Mouse (Mus musculus) C2C12 (cell line): ENCODE data around the gene Fhl1. TPM values are rescaled to one million over a fixed set of nuclear protein-coding genes. Genes with fewer than 3 reads are reported as not detected.

Experiments used
- H3K27me3 ChIP-seq: one replicate; pipeline ENCODE4 v1.6.1; 2011; ENCODE audit not compliant: control insufficient read depth, insufficient read depth, insufficient read length
- H3K36me3 ChIP-seq: one replicate; pipeline ENCODE4 v1.6.1; 2011; ENCODE audit not compliant: control insufficient read depth, insufficient read depth
- H3K4me3 ChIP-seq: one replicate; pipeline ENCODE4 v1.5.1; 2011; ENCODE audit warnings: mild to moderate bottlenecking, control low read depth; ENCODE audit not compliant: poor library complexity, insufficient read depth, severe bottlenecking
- H3K79me2 ChIP-seq: one replicate; pipeline ENCODE4 v1.6.1; 2011; ENCODE audit not compliant: control insufficient read depth, insufficient read depth
- H3K79me3 ChIP-seq: one replicate; pipeline ENCODE4 v1.6.1; 2011; ENCODE audit warnings: low read depth, control low read depth
- H3ac ChIP-seq: one replicate; pipeline ENCODE3; 2011; ENCODE audit warnings: low read depth; ENCODE audit not compliant: control insufficient read depth, insufficient read length
- CEBPB ChIP-seq: IDR thresholded peaks from one replicate; pipeline ENCODE4 v1.6.1; 2011; ENCODE audit warnings: low read depth, mild to moderate bottlenecking, control low read depth, moderate library complexity
- CTCF ChIP-seq: IDR thresholded peaks from one replicate; pipeline ENCODE4 v1.5.1; 2011; ENCODE audit not compliant: control insufficient read depth, insufficient read depth, insufficient read length
- FOSL1 ChIP-seq: IDR thresholded peaks from one replicate; pipeline ENCODE4 v1.8.0; 2011; ENCODE audit warnings: mild to moderate bottlenecking, low read length; ENCODE audit not compliant: poor library complexity, insufficient read depth, severe bottlenecking
- MAX ChIP-seq: IDR thresholded peaks from one replicate; pipeline ENCODE4 v1.6.1; 2011; ENCODE audit warnings: mild to moderate bottlenecking, control low read depth
- MYOD1 ChIP-seq: IDR thresholded peaks from one replicate; pipeline ENCODE4 v1.6.1; 2011; ENCODE audit warnings: low read depth; ENCODE audit not compliant: control insufficient read depth, insufficient read length
- MYOG ChIP-seq: IDR thresholded peaks from one replicate; pipeline ENCODE4 v1.6.1; 2011; ENCODE audit not compliant: control insufficient read depth, insufficient read length; ENCODE audit errors: extremely low read depth
- USF1 ChIP-seq: IDR thresholded peaks from one replicate; pipeline ENCODE4 v1.6.1; 2011; ENCODE audit warnings: low read depth, mild to moderate bottlenecking, control low read depth, moderate library complexity
- polyA plus RNA-seq: library from polyadenylated mRNA; unstranded; fragments of >200 nt; fragmentation: generic; extraction: Trizol; gene quantifications from one replicate; pipeline ENCODE4 v1.2.1, GENCODE M21; 2012; ENCODE audit warnings: missing spikeins

Fhl1 gene
- polyA plus RNA-seq, 1 experiment: 42.8 TPM

DNA sequence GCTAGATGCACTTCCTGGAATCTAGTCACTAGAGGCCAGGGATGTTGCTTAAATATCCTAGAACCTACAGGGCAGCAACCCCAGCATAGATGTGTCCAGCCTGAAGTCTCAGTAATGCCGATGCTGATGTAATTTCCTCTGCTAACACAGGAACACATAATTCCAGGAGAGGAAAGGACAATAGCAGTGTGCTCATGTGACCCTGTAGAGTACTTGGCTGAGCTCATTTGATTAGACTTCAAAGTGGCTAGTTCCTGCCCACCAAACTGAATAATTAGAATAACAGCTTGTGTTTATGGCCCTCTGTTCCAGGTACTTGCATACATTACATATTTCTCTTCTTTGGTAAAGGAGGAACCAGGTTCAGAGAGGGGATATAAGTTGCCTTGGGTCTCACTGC is 4.6 kb downstream of the Fhl1 start:
- H3K79me2 ChIP-seq: no peaks in the 10 kb centered on the region
- no peaks in the 10 kb centered on the region for H3K36me3 ChIP-seq
- no peak for TF ChIP-seq USF1
- no peak for TF ChIP-seq MYOG
- TF ChIP-seq FOSL1: no peak
- no peak for TF ChIP-seq MYOD1
- no peak for TF ChIP-seq MAX
- TF ChIP-seq CEBPB: no peak
- TF ChIP-seq CTCF: no peak
- no peaks in the 10 kb centered on the region for H3K27me3 ChIP-seq
- no peak overlapping the region for H3ac ChIP-seq
- H3K4me3 ChIP-seq: no peak overlapping the region
- no peaks in the 10 kb centered on the region for H3K79me3 ChIP-seq

DNA sequence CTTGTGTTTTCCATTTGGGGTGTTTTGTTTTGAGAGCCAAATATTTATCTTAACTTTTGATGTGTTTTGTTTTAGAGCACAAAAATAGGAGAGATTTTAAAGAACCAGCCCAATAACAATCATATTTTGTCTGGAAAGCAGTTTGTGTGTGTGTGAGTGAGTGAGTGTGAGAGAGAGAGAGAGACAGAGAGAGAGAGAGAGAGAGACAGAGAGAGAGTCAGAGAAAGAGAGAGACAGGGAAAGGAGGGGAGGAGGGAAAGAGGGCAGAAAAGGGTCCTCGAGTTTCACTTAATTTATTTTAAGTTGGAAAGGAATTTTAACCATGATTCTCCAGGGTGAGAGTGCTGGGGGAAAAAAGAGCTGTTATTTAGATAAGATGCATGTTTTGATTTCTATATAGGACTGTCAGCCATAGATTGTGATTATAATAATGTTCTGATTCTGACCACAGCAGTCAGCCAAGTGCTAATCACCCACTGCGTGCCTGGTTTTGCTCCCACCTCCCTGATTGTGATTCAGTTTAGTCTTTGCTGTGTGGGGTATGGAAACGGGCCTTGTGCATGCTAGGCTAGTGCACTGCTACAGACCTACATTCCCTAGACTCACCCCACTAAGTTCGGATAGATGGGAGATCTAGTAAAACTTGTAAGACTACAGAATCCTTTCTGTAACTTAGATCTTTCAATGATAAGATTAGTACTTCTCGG is 6.4 kb downstream of the Fhl1 start:
- Histone ChIP-seq H3ac (no peak overlapping the region), H3K4me3 (no peak overlapping the region), H3K79me3 (no peaks in the 10 kb centered on the region), H3K36me3 (no peaks in the 10 kb centered on the region), H3K79me2 (no peaks in the 10 kb centered on the region), H3K27me3 (no peaks in the 10 kb centered on the region)
- TF ChIP-seq FOSL1: no peak
- no peak for TF ChIP-seq MAX
- no peak for TF ChIP-seq CTCF
- TF ChIP-seq CEBPB: no peak
- TF ChIP-seq MYOD1: no peak
- TF ChIP-seq USF1: no peak
- no peak for TF ChIP-seq MYOG

DNA sequence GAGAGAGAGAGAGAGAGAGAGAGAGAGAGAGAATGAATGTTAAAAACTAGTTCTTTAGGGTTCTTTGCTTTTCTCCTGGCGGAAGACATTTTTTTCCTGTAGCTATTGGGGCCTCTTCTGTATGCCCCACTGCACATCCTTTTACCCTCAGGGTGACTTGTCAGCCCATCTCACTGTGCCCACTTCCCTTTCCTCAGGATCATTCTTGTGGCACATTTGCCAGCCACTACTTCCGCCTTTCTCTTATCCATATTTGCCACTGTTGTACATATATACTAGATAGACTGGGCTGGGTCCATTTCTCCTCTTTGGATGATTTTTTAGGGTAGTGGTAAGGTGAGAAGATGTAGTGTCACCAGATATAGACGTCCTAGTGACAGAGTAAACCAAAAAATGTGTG is 9.8 kb downstream of the Fhl1 start:
- Histone ChIP-seq H3ac (no peak overlapping the region), H3K79me3 (no peaks in the 10 kb centered on the region), H3K4me3 (no peak overlapping the region), H3K27me3 (no peaks in the 10 kb centered on the region), H3K36me3 (no peaks in the 10 kb centered on the region), H3K79me2 (no peaks in the 10 kb centered on the region)
- TF ChIP-seq MAX (no peak), CTCF (no peak)

DNA sequence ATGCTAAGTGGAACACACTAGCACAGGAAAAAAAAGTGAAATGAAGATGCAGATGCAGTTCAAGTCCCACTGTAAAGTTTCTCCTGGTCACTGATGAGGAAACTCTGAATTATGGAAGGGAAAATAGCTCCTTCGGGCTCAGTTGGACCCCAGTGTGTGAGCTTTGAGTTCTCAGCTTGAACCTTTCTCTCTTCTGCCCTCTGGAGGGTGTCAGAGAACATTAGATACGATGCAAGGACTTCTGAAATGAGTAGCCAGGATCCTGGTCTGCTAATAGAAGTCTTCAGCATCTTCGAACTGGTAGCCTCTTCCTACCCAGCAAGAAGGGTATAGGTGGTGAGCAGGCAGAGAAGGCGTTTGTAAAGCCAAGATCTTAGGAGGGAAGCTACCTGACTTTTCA is 19.9 kb downstream of the Fhl1 start:
- Histone ChIP-seq H3K36me3 (no peaks in the 10 kb centered on the region), H3K79me2 (no peaks in the 10 kb centered on the region), H3ac (no peak overlapping the region), H3K4me3 (no peak overlapping the region), H3K79me3 (no peaks in the 10 kb centered on the region), H3K27me3 (no peaks in the 10 kb centered on the region)
- TF ChIP-seq CEBPB (no peak), USF1 (no peak)

DNA sequence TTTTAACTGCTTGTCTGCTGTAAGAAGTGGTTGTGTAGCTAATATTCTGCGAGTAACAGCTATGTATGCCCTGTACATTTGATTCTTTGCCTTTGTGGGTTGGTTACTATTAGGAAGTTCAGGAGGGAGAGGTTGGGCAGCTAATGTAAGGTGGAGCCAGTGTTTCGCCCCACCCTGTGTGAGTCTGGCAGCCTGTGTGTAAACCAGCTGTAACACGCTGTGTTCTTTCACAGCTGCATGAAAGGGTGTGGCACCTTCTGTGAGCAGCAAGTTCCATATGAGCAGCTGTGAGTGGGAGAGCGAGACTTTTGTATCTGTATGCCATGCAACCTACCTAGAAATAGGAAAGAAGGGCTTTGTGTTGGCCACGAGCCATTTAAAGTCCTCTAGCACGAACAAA is 20.6 kb downstream of the Fhl1 start:
- Histone ChIP-seq H3K27me3 (no peaks in the 10 kb centered on the region), H3K4me3 (no peak overlapping the region), H3K36me3 (no peaks in the 10 kb centered on the region), H3K79me3 (no peaks in the 10 kb centered on the region), H3K79me2 (no peaks in the 10 kb centered on the region), H3ac (no peak overlapping the region)
- no peak for TF ChIP-seq CTCF
- TF ChIP-seq MAX: no peak
- no peak for TF ChIP-seq MYOD1
- TF ChIP-seq USF1: no peak
- TF ChIP-seq MYOG: no peak
- no peak for TF ChIP-seq FOSL1
- TF ChIP-seq CEBPB: no peak

DNA sequence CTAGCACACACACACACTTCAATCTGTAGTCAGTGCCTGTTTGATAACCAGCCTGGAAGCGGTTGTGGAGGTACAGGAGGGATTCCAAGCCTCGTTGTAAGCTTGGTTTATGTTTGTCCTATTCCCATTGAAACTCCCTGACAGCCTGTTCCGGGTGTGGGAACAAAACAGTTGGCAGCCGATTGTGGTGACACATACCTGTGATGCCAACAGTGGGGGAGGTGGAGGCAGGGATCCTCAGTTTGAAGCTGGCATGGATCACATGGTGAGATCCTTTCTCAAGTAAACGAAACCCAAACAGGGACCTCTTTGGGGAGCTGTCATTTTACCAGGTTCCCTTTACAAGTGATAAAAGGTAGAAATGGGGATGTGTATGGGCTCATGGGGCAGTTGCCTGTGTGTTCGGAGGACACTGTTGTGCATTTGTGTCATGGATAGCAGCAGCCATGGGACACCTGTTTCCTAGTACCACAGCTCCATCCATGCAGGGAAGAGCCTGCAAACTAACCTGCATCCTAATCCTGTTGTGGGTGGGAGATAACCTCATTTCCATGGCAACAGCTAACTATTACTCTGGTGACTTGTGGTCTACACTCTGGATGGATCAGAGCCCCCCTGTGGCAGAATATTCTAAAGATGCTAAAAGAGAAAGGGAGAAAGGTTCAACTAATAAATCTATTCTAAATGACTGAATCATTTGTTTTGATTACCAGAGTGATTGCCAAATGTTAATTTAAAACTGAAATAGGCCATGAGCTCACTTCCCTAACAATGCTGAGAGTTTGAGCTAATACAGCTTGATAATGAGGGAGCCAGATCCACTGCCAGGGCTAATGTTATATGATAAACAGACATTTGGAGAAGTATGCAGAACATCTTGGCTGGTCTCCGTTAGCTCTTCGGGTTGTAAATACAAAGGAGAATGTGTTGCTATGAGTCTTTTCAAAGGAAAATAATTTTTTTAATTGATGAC is 22.0 kb downstream of the Fhl1 start:
- Histone ChIP-seq H3K79me2 (no peaks in the 10 kb centered on the region), H3K36me3 (no peaks in the 10 kb centered on the region), H3K4me3 (no peak overlapping the region), H3ac (no peak overlapping the region), H3K27me3 (no peaks in the 10 kb centered on the region), H3K79me3 (no peaks in the 10 kb centered on the region)
- TF ChIP-seq MAX: no peak
- TF ChIP-seq MYOG: no peak
- no peak for TF ChIP-seq MYOD1
- TF ChIP-seq CEBPB: no peak
- no peak for TF ChIP-seq USF1
